In the genomic region with DNA sequence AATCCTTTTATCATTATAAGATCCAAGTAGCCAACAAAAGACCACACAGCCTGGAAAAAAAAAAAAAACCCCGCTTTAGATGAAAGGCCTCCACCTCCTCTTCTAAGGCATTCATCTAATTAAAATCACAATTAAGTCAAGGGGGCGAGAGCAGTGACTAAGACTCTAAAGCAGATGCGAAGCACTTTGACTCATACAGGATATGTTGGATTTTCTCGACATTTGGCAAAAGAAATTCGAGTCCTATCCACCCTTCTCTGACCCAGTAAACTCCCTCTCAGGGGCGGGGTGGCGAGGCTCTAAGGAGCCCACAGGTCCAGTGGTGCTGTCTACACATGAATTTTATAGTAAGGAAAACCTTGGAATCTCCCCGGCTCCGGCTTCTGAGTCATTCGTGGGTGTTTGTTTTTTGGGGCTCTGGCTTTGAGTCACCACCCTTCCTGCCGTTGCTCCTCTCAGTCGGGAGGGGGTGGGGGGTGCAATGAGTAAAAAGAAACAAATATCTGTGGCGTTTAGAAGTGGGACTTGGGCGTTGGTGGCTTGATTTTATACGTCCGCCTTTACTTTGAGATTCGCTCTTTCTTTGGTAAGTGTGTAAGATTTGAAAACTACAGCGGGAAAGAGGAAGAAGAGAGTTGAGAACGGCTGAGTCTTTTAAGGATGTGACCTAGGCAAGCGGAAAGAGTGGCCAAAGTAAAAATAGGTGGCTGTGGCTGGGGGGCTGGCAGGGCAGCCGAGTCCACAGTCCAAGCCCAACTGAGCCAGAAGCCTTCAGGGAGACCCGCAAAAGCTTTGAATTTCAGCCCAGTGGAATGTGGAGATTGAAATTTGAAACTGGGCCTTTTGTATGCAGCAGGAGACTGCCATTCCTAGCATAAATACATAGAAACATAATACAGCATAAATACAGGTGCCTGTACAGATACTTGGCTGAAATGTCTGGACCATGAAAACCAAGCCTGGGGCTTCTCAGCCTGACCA, we compare ENCODE assay signal across 8 mouse cellular contexts.
DNase-seq lines count a peak whose midpoint lies in the region; ATAC-seq and TF ChIP-seq lines count a peak whose summit lies in the region.

No protein-coding gene starts in this region.

- intact Hi-C loops in gastrocnemius, adult 2 months (cut with DNase I): no loop called here

- peaks cover 7% of the 10 kb centered on the region for H3K4me1 ChIP-seq in hindbrain, embryonic 16.5 days (ENCODE audit: control insufficient read depth, insufficient read depth, low read depth, low read length)

- peak overlapping the region; percentile 70 for H3K4me3 ChIP-seq in gastrocnemius, adult 2 months
- peak overlapping the region; percentile 28 for H3K4me3 ChIP-seq in hindbrain, embryonic 16.5 days (ENCODE audit: low read length)

- peak overlapping the region; percentile 78 for H3K27ac ChIP-seq in gastrocnemius, adult 2 months
- H3K27ac ChIP-seq in hindbrain, embryonic 16.5 days (ENCODE audit: low read depth, low read length): no peak overlapping the region

- DNase-seq in Muller cell, postnatal 12 days (ENCODE audit: inconsistent ontology term): peak; percentile 98
- peak; percentile 34 for DNase-seq in c-Kit-positive CD71-positive TER-119-positive erythroid progenitor cells, embryonic 14.5 days (ENCODE audit: low spot score)
- DNase-seq in gastrocnemius, adult 2 months: peak; percentile 62
- peak; percentile 47 to 75 for DNase-seq in left cerebral cortex, adult 8-10 months (ENCODE audit: low spot score in 2 of 2)
- peak; percentile 53 to 58 for DNase-seq in right cerebral cortex, postnatal 36 days (ENCODE audit: low spot score in 2 of 2)
- no peak for DNase-seq in cerebellum, adult 11-12 months

- peak; percentile 50 for ATAC-seq in hindbrain, embryonic 16.5 days
- peak; percentile 77 for ATAC-seq in megakaryocyte, adult 5-6 weeks (ENCODE audit: poor library complexity, severe bottlenecking)

- 0 out of 2 replicates have a peak overlapping the region, but pooled peaks have one; percentile 35 for H3K9ac ChIP-seq in hindbrain, embryonic 16.5 days (ENCODE audit: low read depth, low read length)

- H3K9me3 ChIP-seq in hindbrain, embryonic 16.5 days (ENCODE audit: control insufficient read depth, low read length): no peaks in the 10 kb centered on the region

- H3K36me3 ChIP-seq in hindbrain, embryonic 16.5 days (ENCODE audit: control insufficient read depth, insufficient read depth, low read length): no peaks in the 10 kb centered on the region

- WGBS in hindbrain, embryonic 16.5 days: 7% methylated on average over 22 of the region's 22 CpGs

- H3K4me2 ChIP-seq in hindbrain, embryonic 16.5 days (ENCODE audit: low read length): peak overlapping the region; percentile 62

- peak; percentile 5; the same call in 1 of the 2 replicates for TF ChIP-seq CTCF in gastrocnemius, adult 2 months (IDR thresholded peaks at IDR 0.05)

- no peaks in the 10 kb centered on the region for H3K27me3 ChIP-seq in hindbrain, embryonic 16.5 days (replicated peaks; ENCODE audit: control insufficient read depth, insufficient read depth, low read length)
